Mouse (Mus musculus) kidney, postnatal 25 days (tissue): ENCODE results near the gene Olfr124.

ENCODE experiments used
- DNase-seq, 2 experiments: peaks; one replicate each; pipeline ENCODE4 v3.0.0; 2021; ENCODE audit warnings: mixed read lengths in 2 of 2

Gene Olfr124

DNA sequence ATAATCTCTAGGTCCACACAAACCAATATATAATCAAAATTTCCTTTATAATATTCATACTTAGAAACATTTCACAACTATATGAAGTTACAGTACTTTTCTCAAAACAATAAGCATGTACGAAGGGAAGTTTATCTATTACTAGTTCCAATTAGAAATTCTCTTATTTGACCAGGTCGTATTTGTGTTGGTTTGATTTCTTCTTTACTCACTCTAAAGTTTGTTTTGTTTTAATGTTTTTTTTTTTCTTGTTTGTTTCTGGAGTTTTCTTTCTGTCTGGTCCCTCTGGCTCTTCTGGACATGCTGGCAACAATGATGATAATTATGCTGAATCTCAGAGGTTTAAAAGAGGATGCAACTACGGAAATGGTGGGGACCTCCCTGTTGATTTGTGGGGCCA, at the start of gene Olfr124:
Olfr124 (plus strand) TSS at position 301 of the 400 bp plus-strand sequence.
- no peak for DNase-seq

GRCm38 (mm10) chr17:37768307-37768706, 31.4 kb upstream of the Olfr124 start, which contains the start of gene Olfr122:
Gene Olfr122, plus strand, starts transcription at chr17:37768607.
- DNase-seq = no peak

- no peak for DNase-seq
Measured at GRCm38 (mm10) chr17:37793229-37793628, 6.5 kb upstream of the Olfr124 start, which contains the start of gene Olfr123. Gene Olfr123, plus strand, starts transcription at chr17:37793529.

- DNase-seq = no peak
Measured at GRCm38 (mm10) chr17:37832649-37833048, 33.0 kb downstream of the Olfr124 start, which contains the start of gene Olfr125. Gene Olfr125, plus strand, starts transcription at chr17:37832949.

GRCm38 (mm10) chr17:37847183-37847582, 47.5 kb downstream of the Olfr124 start, which contains the start of gene Olfr126:
Gene Olfr126, plus strand, starts transcription at chr17:37847483.
- no peak for DNase-seq
